Mouse (Mus musculus) lung, postnatal 0 days (tissue): ENCODE results near the gene Vmn1r67. TPM values are rescaled to one million over a fixed set of nuclear protein-coding genes. Genes with fewer than 3 reads are reported as not detected.

Experiments used
- ATAC-seq: fragments of 200-750 bp; cut with Nextera tagmentation; 2 replicates; pipeline ENCODE4 v1.8.0; 2017; ENCODE audit warnings: moderate library complexity
- DNase-seq: peaks from one replicate; pipeline ENCODE4 v3.0.0-alpha.2; 2016; ENCODE audit warnings: low spot score
- H3K27ac ChIP-seq: fragments of 300-500 bp; sonication (generic); 2 replicates; pipeline ENCODE4 v1.5.1; 2014; ENCODE audit warnings: antibody characterized with exemption, mild to moderate bottlenecking, low read length, mixed read lengths
- H3K27me3 ChIP-seq: fragments of 300-500 bp; sonication (generic); replicated peaks from 2 replicates; pipeline ENCODE4 v1.6.1; 2014; ENCODE audit warnings: low read length, mixed read lengths; ENCODE audit not compliant: insufficient read depth
- H3K36me3 ChIP-seq: fragments of 300-500 bp; sonication (generic); 2 replicates; pipeline ENCODE4 v1.6.1; 2014; ENCODE audit warnings: low read length, mixed read lengths; ENCODE audit not compliant: insufficient read depth
- H3K4me1 ChIP-seq: fragments of 300-500 bp; sonication (generic); 2 replicates; pipeline ENCODE4 v1.6.1; 2014; ENCODE audit warnings: antibody characterized with exemption, low read depth, low read length, mixed read lengths; ENCODE audit not compliant: insufficient read depth
- H3K4me2 ChIP-seq: fragments of 300-500 bp; sonication (generic); replicated peaks from 2 replicates; pipeline ENCODE4 v1.6.1; 2014; ENCODE audit warnings: low read depth, mild to moderate bottlenecking, low read length, moderate library complexity, mixed read lengths
- H3K4me3 ChIP-seq: fragments of 300-500 bp; sonication (generic); 2 replicates; pipeline ENCODE4 v1.5.1; 2014; ENCODE audit warnings: low read depth, low read length
- H3K9ac ChIP-seq: fragments of 300-500 bp; sonication (generic); replicated peaks from 2 replicates; pipeline ENCODE4 v1.6.1; 2014; ENCODE audit warnings: low read depth, mild to moderate bottlenecking
- H3K9me3 ChIP-seq: fragments of 300-500 bp; sonication (generic); 2 replicates; pipeline ENCODE4 v1.6.1; 2016; ENCODE audit warnings: low read length, mixed read lengths
- CTCF ChIP-seq: IDR thresholded peaks from 2 replicates; pipeline ENCODE4 v1.5.1; 2016; ENCODE audit warnings: antibody characterized with exemption, mild to moderate bottlenecking
- EP300 ChIP-seq: IDR thresholded peaks from 2 replicates; pipeline ENCODE4 v1.6.1; 2016; ENCODE audit warnings: antibody characterized with exemption, mild to moderate bottlenecking, control low read depth
- WGBS: fragments of 180-500 bp; shearing (Covaris S2); extraction: QIAGEN DNeasy Blood & Tissue Kit; methylation state at CpG from one replicate; pipeline ENCODE4 v1.1.7; 2014; 5-methylcytosine and 5-hydroxymethylcytosine counted together
- polyA plus RNA-seq: library from polyadenylated mRNA; unstranded; fragments of >200 nt; fragmentation: Nextera tagmentation; extraction: Ambion mirVana; gene quantifications from 2 replicates; pipeline ENCODE4 v1.2.1, GENCODE M21; 2015

Vmn1r67 gene
- polyA plus RNA-seq = not detected in 2 replicates

- ATAC-seq (no peak), DNase-seq (no peak)
- no peaks in the 10 kb centered on the region for H3K36me3 ChIP-seq
- TF ChIP-seq EP300 (no peak), CTCF (no peak)
- no peak within 1 kb of the TSS for H3K4me3 ChIP-seq
- no peaks in the 10 kb centered on the region for H3K9me3 ChIP-seq
- no peak within 1 kb of the TSS for H3K27ac ChIP-seq
- no peak within 1 kb of the TSS for H3K9ac ChIP-seq
- no peaks in the 10 kb centered on the region for H3K4me1 ChIP-seq
- H3K4me2 ChIP-seq = no peak within 1 kb of the TSS
- no peaks in the 10 kb centered on the region for H3K27me3 ChIP-seq
Observed at GRCm38 (mm10) chr7:10443031-10443430, at the start of gene Vmn1r67. TSS of gene Vmn1r67 (plus strand) at chr7:10443331.

DNA sequence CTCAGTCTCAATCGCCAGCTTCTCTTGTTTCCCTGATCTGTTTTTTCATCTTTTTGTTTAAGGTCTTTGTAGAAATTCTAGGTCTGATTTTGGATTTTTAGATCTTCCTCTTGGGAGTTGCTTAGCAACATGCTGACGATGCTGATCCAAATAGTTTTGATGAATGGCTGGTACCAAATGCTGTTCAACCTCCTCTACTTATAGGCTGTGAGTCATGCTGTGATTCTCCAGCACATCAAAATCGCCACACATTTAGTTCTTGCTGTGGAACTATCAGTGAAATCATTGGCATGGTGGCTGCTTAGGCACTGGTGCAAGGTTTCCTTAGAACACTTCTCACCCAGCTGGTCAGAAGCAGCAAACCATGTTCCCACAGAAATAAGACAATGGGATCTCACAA, 15.0 kb downstream of the Vmn1r67 start:
- H3K27me3 ChIP-seq = no peaks in the 10 kb centered on the region
- 62% methylated on average over 3 of the region's 3 CpGs for WGBS
- no peaks in the 10 kb centered on the region for H3K36me3 ChIP-seq

DNA sequence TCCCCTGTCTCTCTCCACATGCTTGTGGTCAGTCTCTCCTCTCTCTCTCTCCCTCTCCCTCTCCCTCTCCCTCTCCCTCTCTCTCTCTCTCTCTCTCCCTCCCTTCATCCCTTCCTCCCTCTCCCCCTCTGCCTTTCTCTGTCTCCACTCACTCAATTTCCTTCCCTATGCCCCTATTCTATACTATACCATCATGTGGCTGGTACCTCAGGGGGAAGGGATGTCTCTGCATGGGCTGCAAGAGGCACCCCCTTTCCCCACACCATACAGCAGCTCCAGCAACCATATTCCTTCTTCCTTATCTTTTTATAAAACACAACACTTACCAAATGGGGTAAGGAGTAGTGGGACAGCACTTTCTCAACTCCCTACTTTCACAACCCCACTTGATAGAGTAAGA, 36.7 kb downstream of the Vmn1r67 start:
- Histone ChIP-seq H3K27ac (no peak overlapping the region), H3K36me3 (no peaks in the 10 kb centered on the region), H3K9ac (no peak overlapping the region), H3K9me3 (no peaks in the 10 kb centered on the region), H3K4me3 (no peak overlapping the region), H3K4me1 (no peaks in the 10 kb centered on the region), H3K27me3 (no peaks in the 10 kb centered on the region), H3K4me2 (no peak overlapping the region)
- ATAC-seq (no peak), DNase-seq (no peak)
- TF ChIP-seq EP300 (no peak), CTCF (no peak)

More for the DNA sequence above, 15.0 kb downstream of the Vmn1r67 start:
- no peak overlapping the region for H3K27ac ChIP-seq
- no peaks in the 10 kb centered on the region for H3K9me3 ChIP-seq
- DNase-seq = no peak
- no peak for ATAC-seq
- no peak overlapping the region for H3K9ac ChIP-seq
- no peak overlapping the region for H3K4me3 ChIP-seq
- no peaks in the 10 kb centered on the region for H3K4me1 ChIP-seq
- H3K4me2 ChIP-seq = no peak overlapping the region
- no peak for TF ChIP-seq CTCF
- no peak for TF ChIP-seq EP300

- Histone ChIP-seq H3K9me3 (no peaks in the 10 kb centered on the region), H3K9ac (no peak overlapping the region), H3K27ac (no peak overlapping the region), H3K36me3 (no peaks in the 10 kb centered on the region), H3K4me2 (no peak overlapping the region), H3K4me1 (no peaks in the 10 kb centered on the region), H3K27me3 (no peaks in the 10 kb centered on the region), H3K4me3 (no peak overlapping the region)
- no peak for DNase-seq
- 52% methylated on average over 18 of the region's 18 CpGs for WGBS
- TF ChIP-seq CTCF (no peak), EP300 (no peak)
- no peak for ATAC-seq
Observed at GRCm38 (mm10) chr7:10480588-10481233, 37.6 kb downstream of the Vmn1r67 start.

GRCm38 (mm10) chr7:10494786-10495521, 51.8 kb downstream of the Vmn1r67 start, which contains the start of gene Zik1:
TSS of gene Zik1 (minus strand) at chr7:10495394.
- Histone ChIP-seq H3K27me3 (no peaks in the 10 kb centered on the region), H3K4me3 (peak within 1 kb of the TSS; percentile 59), H3K4me1 (peaks cover 4% of the 10 kb centered on the region; the same call in 1 of the 2 replicates), H3K27ac (no peak within 1 kb of the TSS), H3K4me2 (peak within 1 kb of the TSS; percentile 77), H3K9ac (peak within 1 kb of the TSS; percentile 24), H3K36me3 (peaks cover 7% of the 10 kb centered on the region; the same call in 1 of the 2 replicates), H3K9me3 (no peaks in the 10 kb centered on the region)
- under 1% methylated on average over 33 of the region's 33 CpGs for WGBS
- DNase-seq = peak; percentile 88
- no peak for TF ChIP-seq EP300
- no peak for TF ChIP-seq CTCF
- peak; percentile 97 for ATAC-seq

DNA sequence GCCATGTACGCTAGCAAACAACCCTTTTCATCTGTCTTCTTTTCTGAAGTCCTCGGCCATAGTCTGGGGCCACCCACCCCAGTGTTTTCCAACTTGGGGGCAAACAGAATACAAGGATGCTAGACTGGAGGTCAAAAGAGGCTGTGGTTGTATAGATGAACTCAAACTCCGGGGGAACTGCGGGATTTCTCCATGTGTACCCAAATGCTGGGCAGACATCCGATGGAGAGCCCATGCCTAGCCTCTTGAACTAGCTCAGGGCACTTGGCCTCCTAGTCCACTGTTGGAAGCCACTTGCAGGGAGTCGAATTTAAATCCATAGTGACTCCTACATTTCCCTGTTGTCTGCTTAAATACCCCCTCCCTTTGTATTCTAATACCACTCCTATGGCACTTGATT, 52.4 kb downstream of the Vmn1r67 start:
- TF ChIP-seq CTCF = no peak
- TF ChIP-seq EP300 = no peak
- ATAC-seq = peak; percentile 11; the same call in 1 of the 2 replicates
- H3K4me3 ChIP-seq = peak overlapping the region; percentile 59; the same call in 1 of the 2 replicates

More for the DNA sequence above, 52.4 kb downstream of the Vmn1r67 start:
- peak overlapping the region; percentile 77; the same call in 1 of the 2 replicates for H3K4me2 ChIP-seq
- H3K9ac ChIP-seq = no peak overlapping the region
- H3K36me3 ChIP-seq = peaks cover 6% of the 10 kb centered on the region; the same call in 1 of the 2 replicates
- WGBS = 27% methylated on average over 6 of the region's 6 CpGs
- H3K27ac ChIP-seq = no peak overlapping the region
- DNase-seq = no peak
- H3K4me1 ChIP-seq = peaks cover 4% of the 10 kb centered on the region; the same call in 1 of the 2 replicates
- H3K27me3 ChIP-seq = no peaks in the 10 kb centered on the region
- H3K9me3 ChIP-seq = no peaks in the 10 kb centered on the region

Other genes with a start within 250 kb of the Vmn1r67 start
- gene Vmn1r66, start 165.3 kb upstream of the Vmn1r67 start, polyA plus RNA-seq = not detected in 2 replicates
- gene Zik1, start 52.1 kb downstream of the Vmn1r67 start, polyA plus RNA-seq = 1.4 and 1.6 TPM in 2 replicates
- not detected in 2 replicates for gene Vmn1r68, start 115.2 kb downstream of the Vmn1r67 start, polyA plus RNA-seq
- gene Vmn1r69, start 170.3 kb downstream of the Vmn1r67 start, polyA plus RNA-seq = not detected in 2 replicates
- not detected in 2 replicates for gene Vmn1r70, start 188.2 kb downstream of the Vmn1r67 start, polyA plus RNA-seq
- not detected in 2 replicates for gene Nlrp4b, start 244.5 kb downstream of the Vmn1r67 start, polyA plus RNA-seq